Mouse (Mus musculus) megakaryocyte, embryonic 14.5 days (primary cell): ENCODE measurements around the gene Tmem132c.

Source experiments
- FLI1 ChIP-seq: IDR thresholded peaks from 2 replicates; pipeline ENCODE4 v1.6.1; 2012; ENCODE audit warnings: low read length, inconsistent platforms, mixed read lengths
- GATA1 ChIP-seq: IDR thresholded peaks from 3 replicates; pipeline ENCODE4 v1.6.1; 2012; ENCODE audit warnings: mixed read lengths, low read length, inconsistent platforms, borderline replicate concordance

DNA sequence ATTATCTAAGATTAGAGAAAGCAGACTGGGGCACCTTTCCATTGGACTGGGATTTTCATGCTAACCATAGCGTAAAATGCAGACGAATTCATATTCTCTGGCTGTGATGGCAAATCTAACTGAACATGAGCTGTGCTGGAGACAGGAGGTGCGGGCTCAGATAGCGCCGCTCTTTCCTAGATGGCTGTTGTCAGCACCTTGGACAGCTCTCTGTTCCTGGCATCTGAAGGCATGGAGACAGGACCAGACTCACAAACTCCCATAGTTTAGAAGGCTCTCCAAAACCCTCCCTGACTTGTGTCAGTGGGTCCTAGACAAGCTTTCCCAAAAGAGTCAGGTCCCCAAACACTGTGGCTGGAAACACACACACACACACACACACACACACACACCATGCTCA lies 49.7 kb upstream of the Tmem132c start:
- TF ChIP-seq FLI1 (no peak), GATA1 (no peak)
